Mouse (Mus musculus) adrenal gland, postnatal 36 days (tissue): ENCODE results near the gene Pard3. TPM values are rescaled to one million over a fixed set of nuclear protein-coding genes. Genes with fewer than 3 reads are reported as not detected.

ENCODE experiments used
- DNase-seq, 2 experiments: peaks; one replicate each; pipeline ENCODE4 v3.0.0; 2021; ENCODE audit warnings: mixed read lengths in 1 of 2
- total RNA-seq, 2 experiments: library from RNA; stranded (reverse); gene quantifications; 2 replicates each; pipeline ENCODE4 v1.2.3; 2021

The Pard3 gene
- total RNA-seq, 2 experiments from 2014 or later = 40.4 to 41.3 TPM

DNA sequence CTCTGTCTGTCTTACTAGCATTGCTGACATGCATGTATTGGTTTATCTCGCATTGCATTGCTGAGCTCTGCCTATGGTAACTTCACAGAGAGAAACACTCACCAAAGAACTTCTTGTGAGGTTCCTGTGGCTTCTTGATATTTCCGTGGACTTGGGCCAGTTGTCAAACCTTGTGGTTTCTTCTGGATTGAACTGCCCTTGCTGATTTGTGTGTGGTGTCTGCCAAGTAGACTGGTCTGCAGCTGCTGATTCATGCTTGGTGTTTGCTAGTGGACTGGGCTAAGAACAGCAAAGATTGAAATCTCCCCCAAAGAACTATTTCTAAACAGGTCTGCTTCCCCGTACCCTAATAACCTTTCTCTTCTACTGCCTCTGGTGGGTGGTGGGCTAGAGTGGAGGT is 117.6 kb downstream of the Pard3 start:
- DNase-seq = no peak

DNA sequence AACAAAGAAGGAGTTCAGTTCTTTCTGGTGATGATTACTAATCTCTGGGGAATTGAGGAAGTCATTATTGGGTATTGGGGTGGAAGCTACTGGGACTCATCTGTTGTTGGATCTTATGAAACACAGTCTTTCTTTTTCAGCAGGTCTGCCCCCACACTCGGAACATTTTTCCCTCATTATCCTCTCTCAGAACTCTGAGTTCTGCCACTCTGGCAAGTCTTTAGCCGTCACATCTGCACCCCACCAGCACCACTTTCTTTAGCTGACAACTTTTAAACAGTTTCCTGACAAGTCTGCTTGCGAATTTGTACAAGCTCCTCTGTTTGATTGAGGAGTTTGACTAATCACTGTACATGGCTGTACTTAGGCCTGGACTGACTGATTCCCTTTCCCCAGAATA is 118.4 kb downstream of the Pard3 start:
- no peak for DNase-seq

DNA sequence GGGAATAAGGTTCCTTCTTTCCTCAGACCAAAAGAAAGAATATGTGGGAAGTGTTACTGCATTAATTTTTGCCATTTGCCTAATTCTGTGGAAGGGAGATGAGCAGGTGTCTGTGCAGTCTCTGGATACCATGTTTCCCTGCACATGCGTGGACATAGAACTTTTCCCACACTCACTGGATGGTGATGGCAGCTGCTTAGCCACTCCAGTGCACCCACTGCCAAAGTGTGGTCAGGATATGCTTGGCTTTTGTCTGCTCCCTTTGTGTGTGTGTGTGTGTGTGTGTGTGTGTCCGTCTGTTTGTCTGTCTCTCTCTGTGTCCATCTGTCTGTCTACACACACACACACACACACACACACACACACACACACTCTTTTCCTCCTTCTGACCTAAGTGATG is 119.8 kb downstream of the Pard3 start:
- DNase-seq = no peak

DNA sequence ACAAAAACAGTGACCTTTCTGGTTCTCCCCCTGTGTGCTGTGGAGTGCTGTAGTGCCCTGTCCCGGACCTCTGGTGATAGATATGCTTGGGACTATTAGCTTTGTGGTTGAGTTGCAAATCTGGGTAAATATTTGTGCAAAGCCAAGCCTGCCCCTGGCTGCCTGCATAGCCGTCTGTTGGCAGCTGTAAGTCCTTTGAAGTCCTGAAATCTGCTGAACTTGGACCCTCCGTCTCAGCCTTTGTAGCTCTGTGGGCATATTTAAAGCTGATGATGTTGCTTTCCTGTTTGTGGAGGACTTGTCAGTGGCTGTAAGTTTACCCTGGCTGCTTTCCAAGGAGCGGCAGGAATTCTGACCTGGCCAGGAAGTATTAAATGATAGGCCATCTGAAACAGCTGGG is 120.3 kb downstream of the Pard3 start:
- DNase-seq = peak in 1 of 2 experiments; percentile 13

DNA sequence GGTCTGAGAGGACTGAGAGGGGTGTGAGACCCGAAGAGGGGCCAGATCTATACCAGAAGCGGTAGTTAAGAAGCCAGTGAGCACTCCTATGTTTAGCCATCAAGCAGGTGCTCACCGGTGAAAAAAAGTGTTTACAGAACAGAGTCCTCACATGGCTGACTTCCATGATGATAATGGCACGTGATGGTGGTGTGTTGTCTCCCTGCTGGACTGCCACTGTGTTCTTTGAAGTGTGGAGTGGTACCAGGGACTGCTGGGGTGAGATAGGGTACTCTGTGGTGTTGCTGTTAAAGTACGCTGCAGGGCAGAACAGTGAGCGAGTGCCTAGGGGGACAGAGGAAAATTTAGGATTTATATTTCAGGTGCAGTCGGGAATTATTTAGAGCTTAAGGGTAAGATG is 122.2 kb downstream of the Pard3 start:
- no peak for DNase-seq

DNA sequence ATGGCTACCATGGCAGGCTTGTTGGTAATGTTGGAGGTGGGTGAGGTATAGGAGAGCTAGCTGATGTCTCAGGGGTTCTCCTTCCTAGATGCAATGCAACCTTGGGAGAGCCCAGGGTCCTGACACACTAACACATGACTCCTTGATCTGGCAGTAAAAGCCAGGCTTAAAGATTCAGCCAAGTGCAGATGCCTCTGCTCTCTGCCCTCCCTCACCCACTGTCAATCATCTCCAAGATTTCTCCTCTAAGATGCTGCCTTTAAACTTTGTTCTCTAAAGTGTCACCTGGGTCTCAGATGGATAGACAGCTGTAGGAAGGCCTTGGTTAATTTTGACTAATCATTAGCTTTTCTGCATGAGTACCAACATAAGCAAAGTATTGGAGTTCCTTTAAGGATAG is 125.0 kb downstream of the Pard3 start:
- DNase-seq = no peak

DNA sequence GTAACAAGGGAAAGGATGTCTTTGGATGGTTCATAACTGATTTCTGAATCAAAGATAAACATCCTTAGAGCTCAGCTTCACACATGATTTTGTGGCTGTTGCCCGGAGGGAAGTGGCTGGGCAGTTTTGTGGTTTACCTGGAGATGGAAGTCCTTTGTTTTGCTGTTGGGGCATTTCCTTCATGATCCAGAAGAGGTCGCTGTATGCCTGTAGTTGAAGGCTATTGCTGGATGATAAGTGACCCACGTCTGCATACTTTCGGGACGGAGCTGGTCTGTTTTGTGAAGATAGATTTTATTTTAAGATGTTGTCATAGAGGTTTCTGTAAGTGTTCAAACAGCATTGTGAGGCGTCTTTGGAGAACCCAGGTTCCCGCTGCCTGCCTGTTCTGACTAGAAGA is 126.7 kb downstream of the Pard3 start:
- DNase-seq = peak; percentile 17 to 50

DNA sequence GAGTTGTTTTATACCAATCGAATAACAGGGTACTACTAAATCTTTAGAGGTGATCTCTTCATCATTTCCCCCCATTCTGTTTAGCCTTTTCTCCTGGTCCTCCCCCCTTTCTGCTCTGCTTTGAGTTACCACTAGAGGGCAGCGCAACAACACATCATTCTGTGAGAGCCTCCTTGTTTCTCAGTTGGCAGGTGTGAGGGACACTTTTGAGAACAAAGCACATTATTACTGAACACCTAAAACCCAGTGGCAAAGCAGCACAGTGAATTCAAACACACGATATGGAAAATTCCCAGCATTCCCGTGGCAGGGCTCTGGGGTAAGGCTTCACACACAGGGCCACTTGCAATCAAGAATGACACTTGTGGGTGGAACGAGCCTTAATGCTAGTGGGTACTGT is 127.7 kb downstream of the Pard3 start:
- DNase-seq = peak; percentile 40 to 60

DNA sequence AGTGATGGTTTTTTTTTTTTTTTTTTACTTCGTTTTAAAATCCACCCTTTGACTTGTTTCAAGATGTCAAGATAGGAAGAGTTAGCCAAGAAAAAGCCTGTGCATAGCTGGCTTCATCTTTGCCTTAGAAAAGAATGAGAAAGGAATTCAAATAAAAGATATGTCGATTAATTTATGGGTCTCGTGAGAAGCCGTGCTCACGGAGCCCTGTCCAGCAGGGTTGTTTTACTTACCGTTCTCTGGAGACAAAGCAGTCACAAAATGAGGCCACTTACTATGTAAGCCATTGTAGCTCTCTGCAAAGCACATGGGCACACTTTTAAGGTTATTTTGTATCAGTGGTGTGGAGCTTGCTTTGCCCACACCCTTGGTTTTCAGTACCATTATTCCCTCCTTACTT is 128.1 kb downstream of the Pard3 start:
- DNase-seq = no peak

DNA sequence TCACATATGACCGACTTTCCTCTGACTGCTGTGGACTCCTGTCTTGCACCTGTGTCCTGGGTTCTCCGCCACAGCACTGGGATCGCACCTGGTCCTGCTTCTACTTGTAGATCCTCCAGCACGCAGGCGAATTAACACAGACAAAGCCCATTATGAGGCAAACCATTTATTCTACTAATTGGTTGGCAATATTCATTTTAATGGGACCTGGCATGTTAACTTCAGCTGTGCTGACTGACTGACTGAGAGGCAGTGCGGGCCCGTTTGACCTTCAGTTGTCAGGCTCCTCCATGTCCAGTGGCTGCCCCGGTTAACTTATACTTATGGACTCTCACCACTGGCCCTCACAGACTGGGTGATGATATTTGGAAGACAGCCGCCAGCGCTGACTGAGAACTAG is 128.6 kb downstream of the Pard3 start:
- DNase-seq = no peak

DNA sequence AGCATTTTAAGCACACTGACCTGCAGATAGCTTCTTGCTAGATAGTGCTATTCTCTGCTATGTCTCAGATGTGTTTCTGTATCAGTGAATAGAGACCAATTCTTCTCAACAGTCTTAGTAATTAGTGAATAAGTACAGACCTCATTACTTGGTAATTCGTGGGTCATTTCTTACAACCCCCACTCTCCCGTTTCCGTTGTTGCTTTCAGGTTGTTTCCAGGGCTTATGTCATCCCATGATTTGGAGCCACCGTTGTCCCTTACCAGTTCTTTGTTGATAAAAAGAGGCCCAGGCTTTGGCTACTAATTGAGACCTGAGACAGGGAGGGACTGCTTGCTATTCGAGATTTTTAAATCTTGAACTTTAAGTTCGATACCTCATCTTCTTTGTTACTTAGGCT is 129.7 kb downstream of the Pard3 start:
- DNase-seq = no peak

DNA sequence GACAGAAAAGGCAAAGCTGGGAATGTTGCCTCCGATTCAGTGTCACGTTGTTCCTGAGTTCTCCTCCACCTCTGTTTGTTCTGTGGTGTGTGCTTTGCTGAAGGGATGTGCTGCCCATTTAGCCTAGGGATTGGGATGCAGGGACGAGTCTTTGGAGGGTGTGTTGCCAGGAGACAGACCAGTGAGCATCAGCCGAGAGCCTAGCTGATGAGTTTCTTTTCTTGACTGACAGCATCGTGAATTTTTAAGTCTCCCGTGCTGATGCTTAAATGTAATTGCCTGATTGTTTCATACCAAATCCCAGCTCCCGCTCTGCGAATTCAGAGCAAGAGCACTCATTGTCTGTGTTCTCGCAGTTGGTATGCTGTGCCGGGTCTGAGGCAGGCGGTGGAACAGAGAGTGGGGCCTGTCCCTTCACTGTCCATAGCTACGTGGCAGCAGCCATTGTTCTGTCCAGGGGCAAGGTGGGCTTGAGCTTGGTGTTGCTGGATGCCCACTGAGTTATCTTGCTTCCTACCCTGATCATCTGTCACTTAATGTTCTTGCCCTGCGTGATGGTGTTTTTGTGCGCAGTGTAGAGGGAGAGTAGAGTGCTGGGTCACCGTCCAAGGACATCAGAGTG is 131.2 kb downstream of the Pard3 start:
- DNase-seq = no peak

DNA sequence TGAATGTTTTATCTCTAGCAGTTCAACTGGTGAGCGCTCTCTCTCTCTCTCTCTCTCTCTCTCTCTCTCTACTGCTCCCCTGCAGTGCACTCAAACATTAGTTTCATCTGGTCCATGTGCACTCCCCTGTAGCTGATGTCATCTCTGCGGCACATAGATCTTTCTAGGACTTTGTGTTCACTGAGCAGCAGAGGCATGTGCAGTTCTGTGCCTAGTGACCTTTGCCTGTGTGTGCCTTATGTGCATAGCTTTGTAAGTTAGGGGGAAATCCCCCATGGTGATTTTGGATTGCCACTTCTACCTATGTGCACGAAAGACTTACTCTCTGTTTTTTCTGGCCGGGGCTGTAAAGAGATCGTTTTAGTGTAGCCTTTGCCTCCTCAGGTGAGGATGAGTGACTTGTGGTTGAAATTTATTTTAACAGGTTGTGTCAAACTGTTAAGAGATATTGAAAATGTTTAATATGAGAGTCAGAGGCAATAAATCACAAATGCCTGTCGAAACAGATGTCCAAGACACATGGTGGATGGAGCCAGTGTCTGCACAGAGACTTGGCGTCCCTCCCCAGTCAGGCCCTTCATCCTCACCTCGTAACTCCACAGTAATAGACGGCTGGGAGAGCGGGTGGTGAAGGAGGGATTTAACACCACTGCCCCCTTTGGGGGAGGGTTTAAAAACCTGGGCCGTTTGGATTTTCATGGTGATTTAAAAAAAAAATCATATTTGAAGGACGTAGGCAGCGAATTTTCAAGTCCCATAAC is 133.0 kb downstream of the Pard3 start:
- DNase-seq = no peak

DNA sequence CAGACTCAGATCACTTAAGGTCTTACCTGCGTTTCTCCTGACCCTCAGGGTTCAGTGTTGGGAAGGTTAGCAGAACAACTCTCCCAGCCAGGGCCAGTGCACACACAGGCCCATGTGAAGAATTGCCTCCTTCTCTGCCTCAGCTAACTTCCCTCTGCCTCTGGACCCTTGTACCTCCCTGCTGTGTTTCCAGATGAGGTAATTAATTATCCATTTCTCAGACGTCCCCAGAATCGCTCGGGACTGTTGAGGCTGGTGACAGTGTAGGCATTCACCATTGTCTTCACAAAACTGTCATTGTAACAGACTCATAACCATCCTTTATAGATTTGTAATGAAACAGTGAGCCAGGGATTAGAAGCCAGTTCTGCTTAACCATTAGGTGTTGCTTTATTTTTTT is 143.8 kb downstream of the Pard3 start:
- DNase-seq = no peak

DNA sequence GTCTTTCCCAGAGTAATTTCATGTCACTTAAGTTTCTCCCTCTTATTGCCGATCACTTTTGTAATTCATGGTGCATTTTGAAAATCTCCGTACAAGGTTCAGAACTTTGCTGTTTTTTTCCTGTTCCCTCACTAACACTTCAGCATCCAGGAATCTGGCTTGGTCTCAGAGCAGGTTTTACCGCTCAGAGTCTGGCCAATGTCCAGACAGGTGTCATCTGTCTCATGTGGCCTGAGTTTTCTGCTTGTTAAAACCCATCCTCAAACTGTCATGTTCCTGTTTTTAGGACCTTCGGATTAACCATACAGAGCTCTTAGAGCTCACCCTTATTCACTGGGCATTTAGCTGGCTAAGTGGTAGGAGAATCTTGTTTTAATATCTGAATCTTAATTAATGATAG is 146.9 kb downstream of the Pard3 start:
- no peak for DNase-seq

DNA sequence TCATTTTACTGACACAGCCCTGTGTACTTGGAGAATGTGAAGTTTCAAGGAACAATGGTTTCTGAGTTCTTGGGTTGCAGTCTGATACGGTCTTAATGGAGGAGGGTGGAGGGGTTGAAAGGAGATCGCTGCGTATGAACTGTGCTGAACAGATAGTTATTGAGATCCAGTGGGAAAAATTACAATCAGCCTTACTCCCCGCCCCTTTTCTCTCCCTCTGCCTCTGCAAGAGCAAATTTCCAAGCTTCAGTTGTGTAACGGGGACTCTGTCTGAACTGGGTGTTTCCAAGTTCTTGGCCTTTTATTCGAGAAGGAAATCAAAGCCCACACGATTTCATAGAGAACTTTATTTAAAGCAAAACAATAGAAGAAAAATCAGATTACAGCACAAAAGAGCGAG is 150.6 kb downstream of the Pard3 start:
- DNase-seq = peak in 1 of 2 experiments; percentile 19

DNA sequence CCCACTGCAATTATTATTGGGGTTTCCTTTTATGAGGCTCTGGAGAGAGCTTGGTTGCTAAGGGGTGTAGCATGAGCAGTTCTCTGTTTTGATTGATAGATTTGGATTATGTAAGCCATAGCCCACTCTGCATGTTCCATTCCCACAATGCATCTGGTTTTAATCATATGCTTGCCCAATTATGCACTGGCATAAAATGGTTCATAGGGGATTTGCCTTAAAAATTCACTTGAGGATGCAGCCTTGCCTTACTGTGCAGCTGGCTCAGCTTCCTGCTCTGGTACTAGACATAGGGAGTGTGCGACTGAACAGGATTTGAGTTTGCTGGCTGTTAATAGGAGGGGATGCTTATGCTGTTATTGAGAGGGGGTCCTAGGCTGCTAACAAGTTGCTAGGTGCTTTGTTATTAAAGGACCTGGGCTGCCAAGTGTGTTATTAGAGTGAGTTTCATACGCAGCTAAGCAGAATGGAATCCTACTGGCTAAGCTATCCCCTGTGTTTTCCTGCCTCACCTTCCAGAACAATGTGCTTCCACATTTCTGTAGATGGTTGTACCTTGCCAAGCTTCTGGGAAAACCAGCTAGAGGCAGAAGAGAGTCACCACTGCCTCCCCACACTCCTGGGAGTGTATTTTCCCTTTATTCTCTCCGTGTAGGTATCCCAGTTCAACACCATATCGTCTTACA is 151.2 kb downstream of the Pard3 start:
- no peak for DNase-seq

DNA sequence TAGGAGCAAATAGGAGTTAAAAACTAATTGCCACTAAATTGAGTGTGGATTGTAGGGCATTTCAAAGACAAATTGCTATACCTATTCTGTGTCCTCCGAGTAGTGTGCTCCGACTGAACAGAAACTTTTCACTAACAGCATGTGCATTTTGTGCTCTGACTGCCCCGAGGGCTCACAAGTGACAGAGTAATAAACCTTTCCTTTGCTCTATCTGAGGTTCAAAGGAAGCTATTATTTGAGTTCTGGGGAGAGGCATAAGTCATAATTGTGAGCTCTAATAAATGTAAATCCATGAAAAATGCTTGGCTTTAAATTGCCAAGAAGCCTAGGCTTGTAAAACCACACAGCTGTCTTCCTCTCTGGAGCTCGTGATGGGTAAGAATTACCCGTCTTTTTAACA is 156.5 kb downstream of the Pard3 start:
- DNase-seq = no peak

DNA sequence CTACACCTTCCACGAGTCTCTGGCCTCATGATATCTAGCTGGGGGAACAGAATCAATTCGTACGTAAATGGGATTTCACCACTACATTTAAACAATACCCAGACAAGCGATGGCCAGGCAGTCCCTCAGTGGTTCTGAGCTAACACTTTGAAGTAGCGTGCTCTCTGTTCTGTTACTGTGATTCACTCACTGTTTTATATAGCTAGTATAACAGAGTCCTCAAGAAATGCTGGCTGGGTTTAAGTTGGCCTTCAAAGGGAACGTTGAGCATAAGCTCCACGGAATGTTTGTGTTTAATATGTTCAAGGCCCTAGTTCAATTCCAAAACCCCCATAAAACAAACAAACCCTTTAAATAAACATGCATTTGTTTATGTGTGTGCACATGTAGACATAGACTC is 156.9 kb downstream of the Pard3 start:
- no peak for DNase-seq

DNA sequence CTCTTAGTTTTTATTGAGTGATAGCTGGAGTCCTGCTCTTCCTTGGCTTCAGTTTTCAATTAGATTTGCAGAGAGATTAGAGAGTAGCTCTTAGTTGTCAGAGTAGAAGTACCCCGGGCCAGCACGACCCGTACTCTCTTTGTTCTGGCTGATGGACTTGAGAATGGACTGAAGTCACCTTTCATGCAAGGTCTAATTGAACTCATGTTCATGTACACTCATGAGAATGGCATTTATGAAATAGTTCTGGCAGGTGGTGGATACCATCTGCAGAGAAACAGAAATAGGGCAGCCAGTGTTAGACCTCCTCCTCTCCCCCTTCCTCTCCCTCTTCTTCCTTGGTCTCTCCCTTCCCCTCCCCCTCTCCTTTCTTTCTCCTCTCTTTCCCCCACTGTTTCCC is 158.7 kb downstream of the Pard3 start:
- DNase-seq = no peak

DNA sequence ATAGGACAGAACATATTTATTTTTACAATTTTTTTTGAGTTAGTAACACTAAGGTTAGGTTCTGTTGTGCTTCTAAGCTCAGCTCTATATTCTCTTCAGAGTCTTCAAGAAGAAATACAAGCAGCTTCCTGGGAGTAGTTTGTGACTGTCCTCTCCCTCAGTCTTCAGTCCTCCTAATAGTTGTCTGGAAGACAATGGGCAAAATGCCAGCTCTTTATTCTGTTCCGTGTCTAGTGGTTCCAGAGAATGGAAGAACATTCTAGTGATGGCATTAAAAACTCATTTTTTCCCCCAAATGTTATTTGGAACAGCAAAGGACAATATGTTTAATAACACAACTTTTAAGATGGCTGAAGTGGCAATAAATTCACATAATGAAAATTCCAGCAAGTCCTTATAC is 163.3 kb downstream of the Pard3 start:
- no peak for DNase-seq

DNA sequence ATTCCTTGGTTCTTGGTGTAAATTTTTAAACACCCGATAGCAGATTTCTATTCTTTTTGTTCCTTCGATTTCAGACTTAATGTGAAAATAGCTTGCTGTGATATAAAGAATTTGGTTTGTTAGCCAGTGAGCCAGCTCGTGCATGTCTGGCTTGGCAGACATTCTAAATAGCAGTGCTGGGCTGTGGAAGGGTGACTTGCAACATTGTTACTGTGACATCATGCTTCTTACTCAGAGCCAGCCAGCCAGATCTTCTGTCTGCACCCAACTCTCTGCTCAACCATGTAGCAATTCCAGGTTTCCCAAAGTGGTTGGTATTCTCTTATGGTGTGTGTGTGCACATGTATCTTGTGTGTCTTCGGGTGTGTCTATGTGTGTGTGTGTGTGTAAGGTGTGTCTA is 163.7 kb downstream of the Pard3 start:
- peak; percentile 46 to 48 for DNase-seq
